Mouse (Mus musculus) c-Kit-negative CD71-positive TER-119-positive erythroid progenitor cells, embryonic 14.5 days (primary cell): ENCODE measurements around the gene Macf1.

Experiments used
- DNase-seq: peaks from one replicate; pipeline ENCODE4 v3.0.0-alpha.2; 2013; ENCODE audit warnings: low read depth, low spot score

The Macf1 gene

DNA sequence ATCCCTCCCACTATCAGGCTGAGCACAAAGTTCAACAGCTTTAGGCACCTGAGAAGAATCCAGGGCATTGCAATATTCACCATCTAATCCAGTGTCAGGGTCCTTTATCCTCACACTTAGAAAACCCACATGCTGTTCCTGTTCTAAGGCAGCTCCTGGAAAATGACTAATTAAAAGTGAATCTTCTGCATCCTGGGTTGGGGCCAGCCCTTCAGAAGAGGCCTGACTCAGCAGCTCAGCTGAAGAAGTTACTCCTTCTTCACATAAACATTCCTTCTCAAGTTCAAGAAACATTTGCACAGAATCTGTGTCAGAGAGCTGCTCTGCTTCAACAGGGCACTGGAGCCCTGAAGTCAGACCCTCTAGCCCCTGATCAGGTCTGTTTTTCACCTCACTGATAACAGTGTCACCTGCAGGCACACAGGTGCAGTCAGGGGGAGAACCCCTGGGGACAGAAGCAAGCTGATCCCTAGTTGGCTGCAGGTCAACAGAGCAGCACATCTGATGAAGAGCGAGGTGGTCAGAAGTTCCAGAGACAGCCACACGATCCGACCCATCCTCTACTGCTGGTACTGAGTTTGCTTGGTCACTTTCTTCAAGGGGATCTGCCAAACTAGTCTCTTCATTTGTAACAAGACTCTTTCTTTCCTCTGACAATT, 275.0 kb downstream of the Macf1 start:
- DNase-seq, result no peak

DNA sequence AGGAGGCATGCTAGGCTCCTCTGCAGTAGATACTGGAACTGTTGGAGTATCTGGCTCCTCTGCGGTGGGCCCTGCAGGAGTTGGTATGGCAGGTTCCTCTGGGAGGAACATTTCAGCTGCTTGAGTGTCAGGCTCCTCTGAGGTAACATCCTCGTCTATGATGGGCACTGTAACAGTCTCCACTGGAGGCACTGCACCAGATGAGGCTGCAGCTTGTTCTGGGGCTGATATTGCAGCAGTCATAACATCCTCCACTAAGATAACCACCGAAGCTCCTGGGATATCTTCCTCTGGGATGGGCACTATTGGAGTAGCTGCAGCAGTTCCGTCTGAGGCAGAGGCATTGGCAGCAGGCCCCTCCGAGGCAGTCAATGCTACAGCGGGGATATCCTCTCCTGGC, 276.4 kb downstream of the Macf1 start:
- no peak for DNase-seq

DNA sequence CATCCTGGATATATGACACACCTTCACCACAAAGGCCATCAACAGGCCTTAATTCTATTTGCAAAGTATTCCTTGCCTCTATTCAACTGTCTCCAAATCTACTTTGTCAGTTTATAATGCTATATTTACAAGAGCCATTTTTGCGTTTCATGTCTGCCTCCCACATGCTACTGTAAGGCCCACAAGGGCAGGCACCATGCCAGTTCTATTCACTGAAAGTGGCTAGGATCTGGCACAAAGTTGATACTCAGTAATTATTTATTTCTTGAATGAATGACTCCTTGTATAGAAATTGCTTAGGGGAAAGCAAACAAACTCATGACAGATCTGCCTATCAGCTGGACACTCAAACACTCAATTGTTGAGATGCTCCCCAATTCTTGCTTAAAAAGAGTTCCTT, 280.1 kb downstream of the Macf1 start:
- no peak for DNase-seq

DNA sequence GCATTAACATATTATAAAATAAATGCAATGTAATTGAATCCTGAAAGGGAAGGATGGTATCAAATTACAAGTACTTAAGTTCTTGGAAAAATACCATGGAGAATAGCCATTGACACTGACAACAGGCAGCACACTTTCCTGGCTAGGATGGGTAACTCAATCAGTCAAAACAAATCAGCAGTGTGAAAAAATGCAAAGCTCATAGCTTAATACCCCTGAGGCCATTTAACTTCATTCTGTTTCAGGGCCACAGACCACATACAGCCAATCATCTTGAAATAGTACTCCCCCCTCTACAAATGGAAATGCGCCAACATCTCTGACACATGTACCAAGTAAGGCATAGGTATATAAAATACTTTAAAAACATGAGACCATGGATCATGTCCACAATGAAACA, 281.9 kb downstream of the Macf1 start:
- no peak for DNase-seq

DNA sequence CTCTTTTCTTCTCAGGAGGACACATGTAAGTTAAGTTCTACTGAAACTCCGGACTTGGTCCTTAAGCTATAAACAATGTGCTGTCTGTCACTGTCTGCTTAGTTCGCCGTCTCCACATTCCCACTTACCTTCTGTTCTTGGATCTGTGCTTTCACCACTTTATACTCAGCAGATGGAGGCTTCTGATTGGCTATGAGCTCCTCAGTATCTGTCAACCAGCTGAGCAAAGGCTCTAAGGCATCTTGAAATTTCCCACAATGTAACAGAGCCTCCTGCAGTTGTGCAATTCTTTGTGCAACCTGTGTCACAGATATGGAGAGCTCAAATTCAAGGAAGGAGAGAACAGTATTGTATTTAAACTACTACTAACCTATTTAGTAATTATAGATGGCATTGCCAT, 282.9 kb downstream of the Macf1 start:
- DNase-seq, result no peak

DNA sequence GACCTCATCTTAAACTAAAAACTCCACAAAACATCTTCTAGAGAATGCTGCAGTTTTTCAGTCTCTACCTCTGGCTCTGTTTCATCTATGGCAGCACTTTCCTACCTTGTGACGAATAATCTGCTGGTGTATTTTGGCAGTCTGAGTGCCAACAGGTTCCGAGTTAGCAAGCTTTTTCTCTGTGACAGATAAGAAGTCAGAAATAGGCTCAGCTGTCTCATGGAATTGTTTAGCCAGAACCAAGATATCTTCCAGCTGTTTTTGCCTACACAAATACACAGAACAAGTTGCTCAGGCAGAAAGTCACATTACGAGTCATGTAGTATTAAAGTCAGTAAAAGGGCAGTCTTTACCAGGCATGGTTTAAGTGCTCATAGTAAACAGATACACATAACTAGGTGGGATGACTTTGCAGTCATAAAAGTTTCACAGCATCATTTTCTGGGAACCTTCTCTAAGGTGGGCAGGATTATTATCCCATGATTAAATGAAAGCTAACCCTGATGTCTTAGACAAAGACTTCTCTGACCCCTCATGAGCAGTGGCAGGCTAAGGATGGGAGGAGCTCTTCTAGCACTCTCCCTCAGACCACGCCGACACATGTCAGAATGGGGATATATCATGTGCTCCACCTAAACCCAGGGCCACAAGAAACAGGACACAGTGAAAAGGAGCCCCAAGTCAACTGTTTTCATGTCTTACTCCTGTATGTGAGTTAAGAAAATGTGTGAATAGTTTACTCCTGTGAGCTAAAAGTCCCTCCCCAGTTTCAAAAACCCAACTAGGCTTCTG, 286.3 kb downstream of the Macf1 start:
- DNase-seq, result no peak

DNA sequence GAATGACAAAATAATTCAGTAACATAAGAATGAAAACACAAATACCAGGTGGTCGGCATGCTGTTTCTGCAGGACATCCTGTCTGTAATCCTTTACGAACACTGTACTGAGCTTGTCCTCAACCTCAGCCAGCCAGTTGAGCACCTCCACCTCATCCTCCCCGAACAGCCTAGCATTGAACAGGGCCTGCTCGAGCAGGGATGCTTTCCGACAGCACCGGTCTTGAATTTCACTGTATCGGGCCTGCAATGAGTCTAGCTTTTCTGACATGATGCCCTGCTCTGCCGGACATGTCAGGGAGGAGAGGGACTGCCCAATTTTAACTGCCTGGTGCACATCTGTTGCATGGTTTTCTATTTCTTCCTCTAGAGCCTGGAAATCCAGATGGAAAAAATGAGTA, 287.1 kb downstream of the Macf1 start:
- no peak for DNase-seq

DNA sequence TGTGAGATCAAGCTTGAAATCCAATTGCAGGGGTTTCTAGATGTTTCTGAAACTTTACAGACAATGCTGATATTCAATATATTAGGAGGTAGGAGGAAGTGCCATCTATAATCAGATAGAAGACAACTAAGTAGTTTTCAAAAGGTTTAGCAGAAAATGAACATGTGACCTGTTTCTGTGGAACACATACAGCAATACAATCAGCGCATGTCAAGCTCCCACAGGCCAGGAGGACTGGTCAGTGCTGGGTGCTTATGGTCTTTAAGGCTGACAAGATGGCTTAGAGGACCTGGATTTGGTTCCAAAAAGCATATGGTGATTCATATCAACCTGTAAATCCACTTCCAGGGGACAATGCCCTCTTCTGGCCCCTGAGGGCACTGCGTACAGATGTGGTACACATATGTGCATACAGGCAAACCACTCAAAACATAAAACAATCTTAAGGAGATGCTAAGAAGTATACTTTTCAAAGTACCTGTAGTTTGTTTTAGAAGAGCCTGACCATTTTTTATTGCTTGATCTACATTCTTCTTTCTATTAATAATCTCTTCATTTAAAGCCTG, 288.6 kb downstream of the Macf1 start:
- DNase-seq, result no peak

DNA sequence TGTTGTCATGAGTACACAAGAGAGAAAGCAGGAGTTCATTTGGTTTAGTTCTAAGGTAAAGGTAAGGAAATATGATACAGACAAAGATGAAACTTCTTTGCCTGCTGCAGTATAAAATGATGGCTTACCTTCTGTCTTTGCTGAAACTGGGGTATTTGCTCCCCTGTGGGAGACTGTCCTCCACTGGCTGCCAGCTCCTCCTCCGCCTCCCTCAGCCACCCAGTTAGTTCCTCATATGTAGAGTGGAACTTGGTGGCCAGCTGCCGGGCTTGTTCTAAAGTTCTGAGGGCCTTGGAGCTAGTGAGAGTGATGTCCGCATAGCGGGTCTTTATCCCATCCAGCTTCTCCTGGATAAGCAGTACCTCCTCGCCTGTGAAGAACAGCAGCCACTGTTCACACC, 289.3 kb downstream of the Macf1 start:
- no peak for DNase-seq

DNA sequence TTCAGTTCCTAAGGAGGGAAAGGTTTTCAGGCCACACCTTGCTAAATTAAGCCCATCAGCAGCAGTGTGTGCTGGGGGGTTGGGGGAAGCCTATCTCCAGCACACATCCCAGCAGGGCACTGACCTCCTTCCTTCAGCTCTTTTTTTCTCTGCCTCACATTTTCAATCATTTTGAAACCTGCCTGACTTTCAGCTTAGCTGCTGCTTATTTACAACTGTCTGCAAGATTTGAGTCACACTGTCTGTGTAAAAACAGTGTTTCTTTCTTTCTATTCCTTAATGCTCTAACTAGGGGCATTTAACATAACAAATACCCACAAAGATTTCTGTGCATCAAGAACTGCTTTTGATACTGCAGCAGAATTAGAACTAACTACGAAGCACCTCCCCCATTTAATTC, 289.9 kb downstream of the Macf1 start:
- DNase-seq, result no peak

DNA sequence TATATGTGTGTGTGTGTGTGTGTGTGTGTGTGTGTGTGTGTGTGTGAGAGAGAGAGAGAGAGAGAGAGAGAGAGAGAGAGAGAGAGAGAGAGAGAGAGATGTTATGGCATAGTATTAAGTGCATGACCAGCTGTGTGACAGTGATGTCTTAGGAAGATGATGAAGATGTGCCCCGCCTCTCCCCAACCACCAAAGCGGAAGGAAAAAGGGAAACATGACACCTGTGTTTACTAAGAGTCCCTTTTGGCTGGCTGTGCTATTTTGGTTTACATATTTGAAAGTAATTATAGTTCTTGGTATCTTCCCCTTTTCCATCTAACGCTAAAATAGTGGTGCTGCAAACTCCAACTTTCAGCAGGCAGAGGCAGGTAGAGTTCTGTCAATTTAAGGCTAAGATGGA, 291.2 kb downstream of the Macf1 start:
- DNase-seq, result no peak

DNA sequence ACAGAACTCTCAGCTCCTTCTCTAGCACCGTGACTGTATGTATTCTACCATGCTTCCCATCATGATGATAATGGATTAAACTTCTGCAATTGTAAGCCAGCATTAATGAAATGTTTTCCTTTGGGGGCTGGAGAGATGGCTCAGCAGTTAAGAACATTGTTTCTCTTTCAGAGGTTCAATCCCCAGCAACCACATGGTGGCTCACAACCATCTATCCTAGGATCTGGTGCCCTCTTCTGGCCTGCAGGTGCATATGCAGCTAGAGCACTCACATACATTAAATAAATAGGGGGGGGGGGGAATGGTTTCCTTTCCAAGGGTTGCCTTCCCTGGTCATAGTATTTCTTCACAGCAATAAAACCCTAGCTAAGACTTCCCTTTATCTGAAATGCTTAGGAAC, 292.0 kb downstream of the Macf1 start:
- peak; percentile 26 for DNase-seq

DNA sequence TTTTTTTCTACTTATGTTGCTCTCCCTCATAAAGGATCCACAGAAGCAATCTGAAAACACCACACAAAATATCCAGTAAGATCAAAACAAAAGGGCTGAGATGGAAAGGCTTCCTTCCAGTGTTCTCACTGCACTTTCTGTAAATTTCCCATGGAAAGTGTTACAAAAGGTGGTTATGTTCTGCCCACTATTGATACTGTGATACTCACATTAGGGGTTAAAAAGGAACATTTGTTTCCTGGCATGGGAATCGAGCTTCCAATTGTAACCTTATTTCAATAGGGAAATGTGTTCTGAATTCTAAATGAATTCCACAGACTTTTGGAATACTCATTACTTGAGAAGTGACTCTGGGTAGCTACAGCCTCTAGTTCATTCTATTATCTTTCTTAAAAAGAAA, 299.1 kb downstream of the Macf1 start:
- DNase-seq, result no peak

DNA sequence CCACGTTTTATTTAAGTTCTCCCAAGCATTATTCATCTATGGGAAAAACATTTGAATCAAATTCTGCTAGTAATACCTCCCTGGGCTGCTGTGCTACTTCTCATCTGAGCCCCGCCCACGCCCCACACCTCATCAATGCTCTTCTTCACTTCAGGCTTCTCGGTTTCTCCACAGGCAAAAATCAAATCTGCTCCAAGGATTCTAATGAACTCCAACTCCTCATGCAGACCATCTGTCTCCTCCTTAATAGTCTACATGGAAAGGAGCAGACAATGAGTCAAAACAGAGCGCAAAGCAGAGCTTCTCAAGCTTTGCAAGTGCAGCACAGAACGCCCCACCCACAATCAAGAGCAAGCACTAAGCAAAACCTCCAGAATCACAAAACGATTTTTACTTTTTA, 301.0 kb downstream of the Macf1 start:
- DNase-seq, result no peak

DNA sequence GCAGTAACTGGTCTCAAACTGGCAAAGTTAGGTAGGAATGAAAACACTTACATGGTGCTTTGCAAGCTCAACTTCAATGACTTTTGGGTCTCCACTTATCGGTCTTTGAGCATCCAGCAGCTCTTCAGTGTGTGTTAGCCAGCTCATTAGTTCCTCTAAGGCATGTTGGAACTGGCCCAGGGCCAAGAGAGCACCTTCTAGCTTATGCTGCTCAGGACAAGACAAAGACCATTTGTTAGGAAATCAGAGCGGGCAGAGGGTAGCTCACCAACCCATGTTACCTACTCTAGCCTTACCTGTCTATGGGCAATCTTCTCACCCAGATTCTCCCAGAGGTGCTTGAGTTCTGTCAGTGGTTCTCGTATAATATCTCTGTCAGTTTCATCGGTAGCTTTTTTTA, 302.1 kb downstream of the Macf1 start:
- DNase-seq, result no peak

DNA sequence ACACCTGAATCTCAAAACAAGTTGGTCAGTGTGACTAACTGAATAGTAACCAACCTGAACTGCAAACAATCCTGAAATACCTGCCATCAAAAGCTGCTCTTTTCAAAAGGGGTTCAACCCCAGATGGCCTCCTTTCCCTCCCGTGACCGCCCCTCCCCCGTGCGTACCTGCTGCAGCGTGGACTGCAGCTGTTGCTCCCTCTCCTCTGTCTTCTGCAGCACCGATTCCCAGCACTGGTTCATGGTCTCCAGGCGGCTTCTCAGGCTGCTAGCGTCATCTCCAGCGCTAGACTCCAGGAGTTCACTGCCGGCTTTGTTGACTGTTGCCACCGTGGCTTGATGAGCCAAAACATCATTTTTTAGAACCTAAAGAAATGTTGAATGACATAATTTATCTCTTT, 302.6 kb downstream of the Macf1 start:
- DNase-seq, result no peak

DNA sequence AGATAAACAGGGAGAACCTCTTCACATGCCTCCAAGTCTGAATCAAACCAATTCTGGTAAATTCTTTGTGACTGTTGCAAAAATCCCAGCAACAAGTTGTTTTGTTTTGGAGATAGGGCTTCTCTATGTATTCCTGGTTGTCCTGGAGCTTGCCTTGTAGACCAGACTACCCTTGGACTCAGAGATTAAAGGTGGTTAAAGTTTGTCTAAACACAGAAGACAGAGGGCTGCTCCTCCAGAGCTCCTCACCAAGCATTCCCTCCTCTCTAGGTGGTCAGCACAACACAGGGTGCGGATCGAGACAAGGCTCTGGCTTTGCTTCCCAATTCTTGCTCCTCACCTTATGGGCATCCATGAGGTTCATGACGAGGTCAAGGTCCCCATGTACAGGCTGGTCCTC, 308.1 kb downstream of the Macf1 start:
- DNase-seq, result no peak

DNA sequence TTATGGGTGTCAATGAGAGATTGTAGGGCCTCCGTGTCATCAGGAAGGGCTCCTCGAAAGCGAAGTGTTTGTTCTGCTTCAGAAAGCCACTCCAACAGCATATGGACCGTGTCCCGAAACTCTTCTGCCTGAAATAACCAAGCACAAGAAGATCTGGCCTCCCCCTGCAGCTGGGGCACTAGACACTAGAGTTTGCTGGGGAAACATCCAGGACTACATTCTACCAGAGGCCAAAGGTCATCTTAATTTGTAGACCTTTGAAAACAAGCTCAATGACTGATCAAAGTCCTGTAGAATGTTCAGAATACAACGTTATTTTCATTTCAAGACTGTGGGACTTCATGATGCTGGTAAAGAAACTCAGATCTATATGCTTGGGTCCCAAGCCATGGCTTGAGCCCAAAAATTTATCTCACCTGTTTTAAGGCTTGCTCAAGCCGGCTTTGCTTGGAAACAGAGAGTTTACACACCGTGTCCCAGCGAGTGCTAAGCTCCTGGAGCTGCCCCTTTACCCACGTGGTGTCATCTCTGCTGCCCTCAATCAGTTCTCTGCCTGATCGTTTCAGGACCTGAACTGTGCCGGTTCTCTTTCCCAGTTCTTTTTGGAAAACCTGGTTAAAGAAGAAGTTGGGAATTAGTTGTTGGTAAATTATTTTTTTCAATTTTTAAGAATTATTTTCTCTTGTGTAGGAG, 309.7 kb downstream of the Macf1 start:
- DNase-seq, result no peak

DNA sequence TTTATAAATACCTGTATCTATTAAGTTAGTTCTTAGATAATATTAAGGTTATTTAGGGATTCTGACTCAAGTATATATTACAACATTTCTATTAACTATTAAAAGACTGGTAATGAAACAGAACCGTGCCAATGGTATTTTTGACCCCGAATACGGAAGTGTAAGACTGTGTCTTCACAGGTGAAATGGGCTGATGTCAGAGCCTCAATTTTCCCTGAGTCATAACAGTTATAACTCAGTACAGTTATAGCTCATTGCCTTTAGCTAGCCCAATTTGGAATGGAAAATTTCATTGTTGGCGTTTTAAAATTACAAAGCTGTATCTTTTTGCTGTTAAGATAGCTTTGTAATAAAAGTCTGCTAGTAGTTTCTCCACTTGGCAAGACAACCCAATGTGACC, 320.6 kb downstream of the Macf1 start:
- DNase-seq, result no peak

DNA sequence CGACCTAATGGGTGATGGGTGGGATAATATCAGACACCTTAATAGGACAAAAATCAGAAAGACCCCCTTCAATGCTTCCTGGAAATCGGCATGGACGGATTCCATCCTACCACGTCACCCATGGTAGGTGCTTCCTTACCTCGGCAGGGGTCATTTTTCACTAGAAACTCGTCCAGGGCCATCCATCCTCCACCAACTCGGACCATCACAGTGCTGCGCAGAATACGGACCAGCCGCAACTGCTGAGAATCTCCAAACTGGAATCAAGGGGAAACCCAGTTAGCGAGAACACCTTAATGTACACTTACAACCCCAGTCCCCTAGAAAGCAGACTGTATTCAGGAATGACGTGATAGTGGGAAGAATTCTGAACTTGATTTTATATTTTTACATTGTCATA, 323.4 kb downstream of the Macf1 start:
- DNase-seq, result no peak

DNA sequence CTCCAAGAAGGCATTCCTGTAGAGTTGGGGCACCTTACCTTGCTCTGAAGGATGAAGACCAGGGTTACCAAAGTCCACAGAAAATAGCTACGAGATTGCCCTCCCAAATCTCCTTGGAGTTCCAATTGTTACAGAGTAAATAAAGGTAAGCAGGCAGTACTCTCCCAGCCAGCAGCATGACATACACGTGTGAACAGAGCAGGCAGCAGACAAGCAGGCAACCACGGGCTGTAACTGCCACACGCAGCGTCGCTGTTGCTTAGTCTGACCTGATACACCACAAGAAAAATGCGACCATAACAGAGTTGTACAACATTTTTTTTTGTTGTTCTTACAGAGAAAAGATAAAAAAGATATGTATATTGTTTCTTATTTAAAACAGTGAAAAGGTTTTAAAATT, 325.5 kb downstream of the Macf1 start:
- DNase-seq, result no peak

DNA sequence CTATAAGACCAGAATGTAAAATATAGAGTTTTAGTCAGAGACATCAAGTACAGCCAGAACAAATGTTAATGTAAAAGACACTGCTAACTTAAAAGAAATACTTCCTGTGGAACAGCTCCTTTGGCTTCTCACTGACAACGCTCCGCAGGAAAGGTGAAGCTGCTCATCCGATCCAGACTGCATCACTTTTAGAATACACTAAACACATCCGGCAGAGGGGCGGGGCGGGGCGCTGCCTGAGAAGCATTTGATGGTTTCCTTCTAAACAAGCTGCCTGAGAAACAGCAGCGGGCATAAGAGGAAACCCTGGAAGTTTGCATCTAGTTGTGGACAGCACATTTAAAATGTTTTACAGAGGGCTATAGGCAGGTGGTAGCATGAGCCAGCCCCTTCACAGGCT, 328.2 kb downstream of the Macf1 start:
- DNase-seq, result no peak
